Mouse (Mus musculus) small intestine, adult 10 weeks (tissue): ENCODE measurements around the gene Lsm11. TPM values are rescaled to one million over a fixed set of nuclear protein-coding genes. Genes with fewer than 3 reads are reported as not detected.

ENCODE experiments used
- polyA plus RNA-seq: library from polyadenylated mRNA; stranded (reverse); fragments of 350-450 nt; fragmentation: Illumina TruSeq; extraction: RNeasy Lipid Tissue Mini Kit (QIAGEN cat#74804); gene quantifications from one replicate; pipeline ENCODE4 v1.2.3, GENCODE M21; 2014; ENCODE audit warnings: low replicate concordance

Lsm11 gene
- polyA plus RNA-seq, result 1.4 TPM

GRCm38 (mm10) chr11:45944643-45945156, at the start of gene Lsm11:
TSS of gene Lsm11 (minus strand) at chr11:45944935.

GRCm38 (mm10) chr11:45979946-45980892, 35.5 kb upstream of the Lsm11 start, which contains the start of gene Sox30:
TSS of gene Sox30 (plus strand) at chr11:45980310.

GRCm38 (mm10) chr11:45955127-45955627, 10.4 kb upstream of the Lsm11 start, which contains the start of gene Thg1l:
TSS of gene Thg1l (minus strand) at chr11:45955494.

Other genes starting within 250 kb of the Lsm11 start
- gene Clint1, start 92.9 kb downstream of the Lsm11 start, polyA plus RNA-seq, result 180 TPM
- gene Thg1l, start 10.6 kb upstream of the Lsm11 start, polyA plus RNA-seq, result 3.7 TPM
- not detected for gene Sox30, start 35.4 kb upstream of the Lsm11 start, polyA plus RNA-seq
- gene Gm12166, start 107.4 kb upstream of the Lsm11 start, polyA plus RNA-seq, result 1.4 TPM
- 6.7 TPM for gene Adam19, start 111.1 kb upstream of the Lsm11 start, polyA plus RNA-seq
- 0.19 TPM for gene Nipal4, start 221.6 kb upstream of the Lsm11 start, polyA plus RNA-seq